Mouse (Mus musculus) small intestine, adult 2 months (tissue): ENCODE data around the gene Gm14322.
"Not testable (repeated sequence)": the region's sequence is repeated elsewhere in the genome, so short reads cannot be mapped to it uniquely, and the experiment has no call there.

ENCODE experiments used
- CTCF ChIP-seq: fragments of 200-500 bp; IDR thresholded peaks from 2 replicates; pipeline ENCODE4 v1.5.1; 2012; ENCODE audit warnings: low read depth, mild to moderate bottlenecking, control low read depth, inconsistent platforms, low read length, moderate library complexity, mixed read lengths; ENCODE audit not compliant: insufficient replicate concordance, insufficient read length; ENCODE audit errors: extremely low read depth
- POLR2A ChIP-seq: fragments of 200-500 bp; IDR thresholded peaks from 2 replicates; pipeline ENCODE4 v1.6.1; 2012; ENCODE audit warnings: low read depth, mild to moderate bottlenecking, control low read depth, inconsistent platforms, low read length, moderate library complexity

- not testable (repeated sequence) for TF ChIP-seq POLR2A, CTCF
Measured at GRCm38 (mm10) chr2:177758941-177759558, at the start of gene Gm14322.
